Mouse (Mus musculus): Measurements from ENCODE around the gene Nfib. TPM values are rescaled to one million over a fixed set of nuclear protein-coding genes. Genes with fewer than 3 reads are reported as not detected.

Nfib gene
- polyA plus RNA-seq, 1 experiment from 2014 or later, result 71.3 TPM

GRCm38 (mm10) chr4:82584548-82584947 lies 121.0 kb downstream of the Nfib start:
- no peak overlapping the region for H3K4me2 ChIP-seq
- H3K36me3 ChIP-seq, result no peaks in the 10 kb centered on the region
- no peaks in the 10 kb centered on the region for H3K9me3 ChIP-seq
- ATAC-seq (ENCODE audit: low read depth), result peak; percentile 77
- no peak overlapping the region for H3K4me3 ChIP-seq
- H3K27me3 ChIP-seq, result no peaks in the 10 kb centered on the region
- H3K27ac ChIP-seq (replicated peaks), result no peak overlapping the region
- WGBS, result 33% methylated on average over 4 of the region's 4 CpGs
- peaks cover 12% of the 10 kb centered on the region for H3K4me1 ChIP-seq (replicated peaks)
- no peak overlapping the region for H3K9ac ChIP-seq

DNA sequence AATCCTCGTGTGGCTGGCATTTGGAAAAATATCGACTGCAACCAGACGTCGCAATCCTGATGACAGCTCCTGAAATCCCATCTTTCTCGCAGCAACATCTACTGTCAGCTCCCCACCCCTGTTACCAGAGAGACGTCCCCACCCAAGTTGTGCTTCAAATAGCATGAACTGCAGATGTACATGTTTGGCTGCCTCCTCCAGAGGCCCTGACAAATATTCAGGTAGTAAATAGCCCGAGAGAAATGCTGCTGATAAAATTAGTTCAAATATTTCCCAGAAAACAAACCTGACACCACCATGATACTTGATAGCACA lies 132.3 kb downstream of the Nfib start:
- no peak for ATAC-seq (ENCODE audit: low read depth)
- H3K27me3 ChIP-seq, result no peaks in the 10 kb centered on the region
- peaks cover 13% of the 10 kb centered on the region for H3K4me1 ChIP-seq (replicated peaks)
- no peak overlapping the region for H3K4me3 ChIP-seq
- no peaks in the 10 kb centered on the region; the same call in 1 of the 2 replicates for H3K9me3 ChIP-seq
- H3K27ac ChIP-seq (replicated peaks), result no peak overlapping the region
- WGBS, result 82% methylated on average over 7 of the region's 7 CpGs
- no peak overlapping the region for H3K9ac ChIP-seq
- H3K36me3 ChIP-seq, result no peaks in the 10 kb centered on the region
- no peak overlapping the region for H3K4me2 ChIP-seq

DNA sequence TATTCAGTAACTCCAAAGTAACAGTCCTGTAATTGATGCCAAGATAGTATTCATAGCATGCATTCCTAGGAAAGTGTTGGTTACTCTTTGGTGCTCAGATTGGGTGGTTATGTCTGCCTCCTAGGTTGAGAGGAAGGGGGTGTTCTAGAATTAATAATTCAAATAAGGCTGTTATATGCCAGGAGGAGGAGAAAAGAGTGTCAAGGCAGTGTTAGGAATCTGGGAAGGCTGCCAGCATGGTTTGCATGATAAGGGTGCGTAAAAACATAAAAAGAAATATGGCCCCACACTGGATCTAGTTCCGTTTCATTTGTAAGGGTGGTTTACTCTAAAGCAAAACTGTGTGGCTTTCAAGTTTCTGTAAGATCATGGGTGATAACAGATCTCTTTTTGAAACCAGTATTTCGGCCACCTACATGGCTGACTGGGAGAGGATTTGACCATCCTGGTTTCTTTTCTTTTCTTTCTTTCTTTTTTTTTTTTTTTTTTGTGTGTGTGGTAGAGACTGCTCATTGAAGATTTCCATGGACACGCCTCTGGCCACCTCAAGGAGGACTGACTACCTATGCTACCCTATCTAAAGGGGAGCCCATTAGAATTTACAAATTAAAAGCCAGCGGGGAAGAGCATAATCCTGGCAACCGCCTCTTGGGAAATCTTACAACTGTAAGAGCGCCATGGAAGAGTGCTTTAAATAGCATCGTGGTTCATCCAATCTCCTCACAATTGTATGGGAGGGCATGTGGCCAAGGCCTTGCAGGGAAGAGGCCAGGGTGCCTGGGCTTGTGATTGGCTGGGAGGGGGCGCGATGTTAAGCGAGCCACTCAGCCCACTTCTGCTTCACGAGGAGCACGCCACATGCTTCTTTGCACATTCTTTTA lies 132.9 kb downstream of the Nfib start:
- ATAC-seq (ENCODE audit: low read depth), result peak; percentile 50; the same call in 1 of the 2 replicates
- H3K9ac ChIP-seq, result no peak overlapping the region
- H3K4me3 ChIP-seq, result no peak overlapping the region
- no peaks in the 10 kb centered on the region for H3K27me3 ChIP-seq
- 62% methylated on average over 13 of the region's 13 CpGs for WGBS
- H3K36me3 ChIP-seq, result no peaks in the 10 kb centered on the region
- no peak overlapping the region for H3K4me2 ChIP-seq
- H3K9me3 ChIP-seq, result no peaks in the 10 kb centered on the region; the same call in 1 of the 2 replicates
- H3K27ac ChIP-seq (replicated peaks), result no peak overlapping the region
- H3K4me1 ChIP-seq (replicated peaks), result peaks cover 13% of the 10 kb centered on the region

GRCm38 (mm10) chr4:82558816-82559215 lies 146.7 kb downstream of the Nfib start:
- no peaks in the 10 kb centered on the region; the same call in 1 of the 2 replicates for H3K4me1 ChIP-seq (replicated peaks)
- H3K27ac ChIP-seq (replicated peaks), result no peak overlapping the region
- no peak overlapping the region for H3K9ac ChIP-seq
- H3K4me3 ChIP-seq, result no peak overlapping the region
- H3K9me3 ChIP-seq, result no peaks in the 10 kb centered on the region
- 92% methylated on average over 2 of the region's 2 CpGs for WGBS
- H3K36me3 ChIP-seq, result no peaks in the 10 kb centered on the region
- ATAC-seq (ENCODE audit: low read depth), result no peak
- H3K4me2 ChIP-seq, result no peak overlapping the region
- H3K27me3 ChIP-seq, result no peaks in the 10 kb centered on the region

GRCm38 (mm10) chr4:82555673-82556171 lies 149.8 kb downstream of the Nfib start:
- no peak for ATAC-seq (ENCODE audit: low read depth)
- Histone ChIP-seq H3K27ac (replicated peaks) (no peak overlapping the region), H3K4me1 (replicated peaks) (peaks cover 4% of the 10 kb centered on the region; the same call in 1 of the 2 replicates), H3K4me3 (no peak overlapping the region), H3K9ac (no peak overlapping the region), H3K9me3 (no peaks in the 10 kb centered on the region), H3K36me3 (no peaks in the 10 kb centered on the region), H3K4me2 (no peak overlapping the region), H3K27me3 (no peaks in the 10 kb centered on the region)
- WGBS, result 76% methylated on average over 16 of the region's 16 CpGs

- H3K9me3 ChIP-seq, result no peaks in the 10 kb centered on the region
- 70% methylated on average over 3 of the region's 3 CpGs for WGBS
- ATAC-seq (ENCODE audit: low read depth), result no peak
- H3K27ac ChIP-seq (replicated peaks), result no peak overlapping the region
- no peaks in the 10 kb centered on the region for H3K36me3 ChIP-seq
- H3K4me3 ChIP-seq, result no peak overlapping the region
- no peak overlapping the region for H3K4me2 ChIP-seq
- no peak overlapping the region for H3K9ac ChIP-seq
- no peaks in the 10 kb centered on the region for H3K27me3 ChIP-seq
- 0 out of 2 replicates have a peak, but pooled peaks cover 4% of the 10 kb centered on the region for H3K4me1 ChIP-seq (replicated peaks)
Measured at GRCm38 (mm10) chr4:82553658-82554057, 151.9 kb downstream of the Nfib start.

GRCm38 (mm10) chr4:82552238-82552637 lies 153.3 kb downstream of the Nfib start:
- H3K4me2 ChIP-seq, result no peak overlapping the region
- H3K4me1 ChIP-seq (replicated peaks), result 0 out of 2 replicates have a peak, but pooled peaks cover 4% of the 10 kb centered on the region
- H3K4me3 ChIP-seq, result no peak overlapping the region
- H3K27me3 ChIP-seq, result no peaks in the 10 kb centered on the region
- no peak for ATAC-seq (ENCODE audit: low read depth)
- no peak overlapping the region for H3K9ac ChIP-seq
- no peaks in the 10 kb centered on the region for H3K36me3 ChIP-seq
- H3K9me3 ChIP-seq, result no peaks in the 10 kb centered on the region
- no peak overlapping the region for H3K27ac ChIP-seq (replicated peaks)
- 52% methylated on average over 7 of the region's 7 CpGs for WGBS

DNA sequence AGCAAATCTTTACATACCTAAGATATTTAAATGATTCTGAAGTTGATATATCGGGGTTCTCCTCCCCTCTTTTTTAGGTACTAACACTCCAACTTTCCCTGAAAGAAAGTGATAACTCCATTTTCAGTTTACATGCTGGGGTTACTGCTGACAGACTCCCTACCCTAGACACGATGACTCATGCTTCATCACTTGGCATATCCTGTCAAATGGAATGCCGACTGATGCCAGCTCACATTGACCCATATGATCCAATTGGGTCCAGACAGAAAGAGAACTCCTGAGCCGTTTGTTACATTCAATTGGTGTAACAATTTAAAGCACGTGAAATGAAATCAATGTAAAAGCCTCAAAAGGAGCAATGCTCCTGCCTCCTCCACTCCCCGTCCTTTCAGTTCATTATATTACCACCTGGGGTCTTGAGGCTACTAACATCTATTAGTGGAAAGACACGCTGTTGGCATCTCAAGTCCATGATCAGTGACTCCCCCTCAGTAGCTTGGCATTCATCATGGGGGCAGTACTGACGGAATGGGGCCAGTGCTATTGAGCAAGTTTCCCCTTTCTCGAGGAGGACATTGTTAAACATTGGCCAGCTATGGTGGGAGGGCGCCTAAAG lies 155.7 kb downstream of the Nfib start:
- 88% methylated on average over 10 of the region's 10 CpGs for WGBS
- H3K4me2 ChIP-seq, result no peak overlapping the region
- ATAC-seq (ENCODE audit: low read depth), result no peak
- H3K9ac ChIP-seq, result no peak overlapping the region
- no peak overlapping the region for H3K4me3 ChIP-seq
- no peaks in the 10 kb centered on the region for H3K27me3 ChIP-seq
- H3K36me3 ChIP-seq, result no peaks in the 10 kb centered on the region
- 0 out of 2 replicates have a peak, but pooled peaks cover 4% of the 10 kb centered on the region for H3K4me1 ChIP-seq (replicated peaks)
- no peak overlapping the region for H3K27ac ChIP-seq (replicated peaks)
- H3K9me3 ChIP-seq, result no peaks in the 10 kb centered on the region

DNA sequence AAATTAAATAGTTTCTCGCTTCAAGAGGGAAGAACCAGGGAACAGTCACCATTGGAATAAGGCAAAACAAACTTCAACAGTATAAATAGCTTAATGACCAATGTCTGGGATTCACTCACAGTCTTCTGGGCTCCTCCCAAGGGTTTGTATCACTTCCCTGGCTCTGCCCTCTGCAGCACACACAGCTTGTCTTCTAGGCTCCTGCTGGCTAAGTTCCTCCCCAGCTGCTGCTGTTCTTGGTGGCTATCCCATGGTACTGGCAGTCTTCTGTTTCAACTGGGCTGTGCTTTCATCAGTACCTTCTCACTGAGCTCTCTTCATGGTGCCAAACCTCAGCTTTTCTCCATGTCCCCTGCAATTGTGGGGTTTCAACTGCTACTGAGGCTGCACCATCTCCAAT lies 157.3 kb downstream of the Nfib start:
- ATAC-seq (ENCODE audit: low read depth), result no peak
- Histone ChIP-seq H3K27me3 (0 out of 2 replicates have a peak, but pooled peaks cover 7% of the 10 kb centered on the region), H3K27ac (replicated peaks) (no peak overlapping the region), H3K4me2 (no peak overlapping the region), H3K9ac (no peak overlapping the region), H3K36me3 (no peaks in the 10 kb centered on the region), H3K4me3 (no peak overlapping the region), H3K9me3 (no peaks in the 10 kb centered on the region), H3K4me1 (replicated peaks) (peaks cover 12% of the 10 kb centered on the region; the same call in 1 of the 2 replicates)
- WGBS, result 84% methylated on average over 1 of the region's 1 CpGs

DNA sequence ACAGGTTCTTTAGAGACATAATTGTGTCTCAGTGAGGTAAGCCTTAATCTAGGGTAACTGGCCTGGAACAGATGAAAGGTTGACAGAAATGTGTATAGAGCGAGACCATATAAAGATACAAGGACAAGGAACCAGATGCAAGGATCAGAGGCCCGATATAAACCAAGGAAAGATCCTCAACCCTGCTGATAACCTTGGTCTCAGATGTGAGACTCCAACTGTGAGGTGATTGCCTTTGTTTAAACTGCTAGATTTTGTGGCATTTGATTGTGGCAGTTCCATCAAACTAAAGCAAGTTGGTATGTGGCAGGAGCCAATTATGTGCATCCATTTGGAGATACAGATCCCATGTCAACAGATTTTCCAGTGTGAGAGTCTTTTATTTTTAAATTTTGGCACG lies 161.6 kb downstream of the Nfib start:
- peaks cover 9% of the 10 kb centered on the region for H3K27me3 ChIP-seq
- H3K4me2 ChIP-seq, result no peak overlapping the region
- no peak for ATAC-seq (ENCODE audit: low read depth)
- H3K4me1 ChIP-seq (replicated peaks), result peaks cover 28% of the 10 kb centered on the region
- WGBS, result 71% methylated on average over 3 of the region's 3 CpGs
- no peak overlapping the region for H3K4me3 ChIP-seq
- no peak overlapping the region for H3K27ac ChIP-seq (replicated peaks)
- no peaks in the 10 kb centered on the region for H3K36me3 ChIP-seq
- no peak overlapping the region for H3K9ac ChIP-seq
- no peaks in the 10 kb centered on the region for H3K9me3 ChIP-seq

GRCm38 (mm10) chr4:82543398-82543740 lies 162.2 kb downstream of the Nfib start:
- no peaks in the 10 kb centered on the region for H3K36me3 ChIP-seq
- H3K9me3 ChIP-seq, result no peaks in the 10 kb centered on the region
- no peak overlapping the region for H3K4me2 ChIP-seq
- ATAC-seq (ENCODE audit: low read depth), result no peak
- H3K9ac ChIP-seq, result no peak overlapping the region
- H3K27me3 ChIP-seq, result peaks cover 12% of the 10 kb centered on the region
- WGBS, result 41% methylated on average over 4 of the region's 4 CpGs
- peaks cover 34% of the 10 kb centered on the region for H3K4me1 ChIP-seq (replicated peaks)
- no peak overlapping the region for H3K27ac ChIP-seq (replicated peaks)
- no peak overlapping the region for H3K4me3 ChIP-seq

DNA sequence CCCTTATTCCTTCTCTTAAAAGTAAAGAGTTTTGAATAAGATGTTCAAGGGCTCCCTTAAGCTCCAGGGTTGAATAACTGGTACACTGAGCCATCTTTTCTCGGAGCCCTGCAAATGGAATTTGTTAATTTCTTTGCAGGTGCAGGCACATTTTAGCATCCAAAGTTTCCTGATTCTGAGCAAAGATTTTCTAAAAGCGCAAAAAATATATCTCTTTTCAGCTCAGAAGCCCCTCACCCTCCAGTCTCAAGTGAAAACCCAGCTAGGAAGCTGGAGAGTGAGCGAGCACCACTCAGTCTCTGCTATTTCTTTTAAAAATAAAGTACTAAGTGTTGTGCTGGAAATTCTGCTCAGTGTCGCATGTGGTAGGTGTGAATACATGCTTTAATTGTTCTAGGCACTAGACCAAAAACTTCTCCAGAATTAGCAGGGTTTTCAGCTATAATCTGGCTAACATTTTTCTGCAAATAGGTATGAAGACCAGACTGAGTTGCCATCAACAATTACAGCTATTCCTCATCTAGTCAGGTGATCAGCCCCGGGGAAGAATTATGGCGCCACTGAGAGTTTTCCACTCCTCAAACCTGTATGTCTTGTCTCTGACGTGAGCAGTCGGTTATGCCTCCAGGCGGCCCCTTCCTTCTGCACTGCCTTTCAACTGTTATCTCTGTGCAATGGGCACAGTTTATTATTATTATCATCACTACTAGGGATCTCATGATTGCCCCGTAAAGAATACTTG lies 162.7 kb downstream of the Nfib start:
- no peak overlapping the region for H3K9ac ChIP-seq
- H3K4me3 ChIP-seq, result no peak overlapping the region
- no peak overlapping the region for H3K4me2 ChIP-seq
- ATAC-seq (ENCODE audit: low read depth), result no peak
- no peaks in the 10 kb centered on the region for H3K36me3 ChIP-seq
- WGBS, result 54% methylated on average over 10 of the region's 10 CpGs
- no peaks in the 10 kb centered on the region for H3K9me3 ChIP-seq
- H3K27ac ChIP-seq (replicated peaks), result no peak overlapping the region
- H3K27me3 ChIP-seq, result peaks cover 12% of the 10 kb centered on the region
- peaks cover 39% of the 10 kb centered on the region for H3K4me1 ChIP-seq (replicated peaks)

Data from neural tube, embryonic 13.5 days (tissue).